Mouse (Mus musculus) myocyte (in vitro differentiated cells): ENCODE measurements around the gene Ssx2ip. TPM values are rescaled to one million over a fixed set of nuclear protein-coding genes. Genes with fewer than 3 reads are reported as not detected.

Experiments
- H3K27me3 ChIP-seq: one replicate; pipeline ENCODE4 v1.6.1; 2011; ENCODE audit not compliant: control insufficient read depth, insufficient read depth, insufficient read length
- H3K36me3 ChIP-seq: one replicate; pipeline ENCODE4 v1.6.1; 2011; ENCODE audit not compliant: control insufficient read depth, insufficient read depth
- H3K4me2 ChIP-seq: one replicate; pipeline ENCODE4 v1.6.1; 2011; ENCODE audit warnings: low read depth, control low read depth
- H3K4me3 ChIP-seq: one replicate; pipeline ENCODE4 v1.5.1; 2011; ENCODE audit warnings: mild to moderate bottlenecking, control low read depth, moderate library complexity
- H3K79me2 ChIP-seq: one replicate; pipeline ENCODE4 v1.6.1; 2011; ENCODE audit not compliant: control insufficient read depth, insufficient read depth
- H3ac ChIP-seq: one replicate; pipeline ENCODE4 v1.6.1; 2011; ENCODE audit not compliant: control insufficient read depth, insufficient read length
- CEBPB ChIP-seq: IDR thresholded peaks from 2 replicates; pipeline ENCODE4 v1.6.1; 2011; ENCODE audit warnings: mild to moderate bottlenecking, moderate library complexity; ENCODE audit not compliant: poor library complexity, insufficient read depth, severe bottlenecking
- E2F4 ChIP-seq: IDR thresholded peaks from one replicate; pipeline ENCODE4 v1.6.1; 2011; ENCODE audit warnings: mild to moderate bottlenecking, control low read depth, moderate library complexity; ENCODE audit not compliant: insufficient read depth
- MAX ChIP-seq: IDR thresholded peaks from one replicate; pipeline ENCODE4 v1.6.1; 2011; ENCODE audit warnings: low read depth, mild to moderate bottlenecking, control low read depth
- MYOD1 ChIP-seq, 3 experiments: IDR thresholded peaks; one replicate each; pipeline ENCODE4 v1.6.1; 2011; ENCODE audit warnings: control low read depth in 2 of 3, low read depth in 2 of 3, mild to moderate bottlenecking in 2 of 3, moderate library complexity in 1 of 3; ENCODE audit not compliant: insufficient read length in 2 of 3, control insufficient read depth in 1 of 3
- MYOG ChIP-seq, 3 experiments: IDR thresholded peaks; one replicate each; pipeline ENCODE4 v1.6.1; 2011; ENCODE audit warnings: control low read depth in 2 of 3, low read depth in 2 of 3, mild to moderate bottlenecking in 2 of 3; ENCODE audit not compliant: insufficient read length in 2 of 3, control insufficient read depth in 1 of 3, insufficient read depth in 1 of 3
- POLR2A ChIP-seq: IDR thresholded peaks from one replicate; pipeline ENCODE4 v1.6.1; 2011; ENCODE audit warnings: low read depth, mild to moderate bottlenecking, control low read depth, moderate library complexity; ENCODE audit not compliant: insufficient read length
- POLR2AphosphoS2 ChIP-seq: IDR thresholded peaks from one replicate; pipeline ENCODE4 v1.6.1; 2011; ENCODE audit warnings: low read depth, control low read depth; ENCODE audit not compliant: insufficient read length
- REST ChIP-seq: IDR thresholded peaks from one replicate; pipeline ENCODE4 v1.6.1; 2011; ENCODE audit warnings: mild to moderate bottlenecking, control low read depth, moderate library complexity; ENCODE audit not compliant: insufficient read depth, insufficient read length
- SRF ChIP-seq: IDR thresholded peaks from one replicate; pipeline ENCODE4 v1.6.1; 2011; ENCODE audit warnings: low read depth; ENCODE audit not compliant: control insufficient read depth, insufficient read length
- TCF12 ChIP-seq: IDR thresholded peaks from one replicate; pipeline ENCODE4 v1.6.1; 2011; ENCODE audit warnings: mild to moderate bottlenecking, control low read depth; ENCODE audit not compliant: poor library complexity, insufficient read depth, severe bottlenecking
- TCF3 ChIP-seq: IDR thresholded peaks from one replicate; pipeline ENCODE4 v1.6.1; 2011; ENCODE audit warnings: low read depth, control low read depth; ENCODE audit not compliant: insufficient read length
- USF1 ChIP-seq: IDR thresholded peaks from one replicate; pipeline ENCODE4 v1.6.1; 2011; ENCODE audit warnings: low read depth, mild to moderate bottlenecking, control low read depth, moderate library complexity
- polyA plus RNA-seq: library from polyadenylated mRNA; unstranded; fragments of >200 nt; fragmentation: generic; extraction: Trizol; gene quantifications from one replicate; pipeline ENCODE4 v1.2.1, GENCODE M21; 2012; ENCODE audit warnings: missing spikeins

Ssx2ip gene
- polyA plus RNA-seq, 1 experiment, result 13.5 TPM

DNA sequence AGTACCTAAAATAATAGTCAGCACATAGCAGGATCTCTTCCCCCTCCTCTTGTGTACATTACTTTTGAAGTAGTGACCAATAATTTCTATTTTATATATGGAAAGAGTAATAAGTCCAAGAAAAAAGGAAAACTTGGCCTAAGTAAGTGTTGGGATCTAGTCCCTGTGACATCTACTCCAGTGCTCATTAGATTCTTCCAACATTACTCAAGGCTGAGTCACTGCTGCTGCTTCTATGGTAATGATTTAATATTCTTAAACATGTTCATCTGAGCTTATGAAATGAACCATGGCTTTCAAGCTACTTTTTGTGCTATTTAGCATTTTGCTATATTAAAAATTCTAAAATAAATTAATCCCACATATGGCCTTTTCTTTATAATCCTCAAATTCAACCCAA is 69.3 kb downstream of the Ssx2ip start:
- no peaks in the 10 kb centered on the region for H3K27me3 ChIP-seq
- H3K36me3 ChIP-seq, result no peaks in the 10 kb centered on the region
- H3K4me2 ChIP-seq, result peak overlapping the region; percentile 4
- no peaks in the 10 kb centered on the region for H3K79me2 ChIP-seq
- H3K4me3 ChIP-seq, result no peak overlapping the region
- H3ac ChIP-seq, result no peak overlapping the region
- TF ChIP-seq REST (no peak), MYOD1 (IDR thresholded peaks at IDR 0.05; ENCODE audit: control insufficient read depth in 1 of 3, insufficient read length in 2 of 3, low read depth in 2 of 3) (no peak), E2F4 (no peak), POLR2A (no peak), CEBPB (no peak), POLR2AphosphoS2 (no peak), TCF3 (no peak), MAX (no peak), MYOG (IDR thresholded peaks at IDR 0.05; ENCODE audit: control insufficient read depth in 1 of 3, insufficient read depth in 1 of 3, insufficient read length in 2 of 3, low read depth in 2 of 3) (no peak), SRF (no peak), USF1 (no peak), TCF12 (no peak)

DNA sequence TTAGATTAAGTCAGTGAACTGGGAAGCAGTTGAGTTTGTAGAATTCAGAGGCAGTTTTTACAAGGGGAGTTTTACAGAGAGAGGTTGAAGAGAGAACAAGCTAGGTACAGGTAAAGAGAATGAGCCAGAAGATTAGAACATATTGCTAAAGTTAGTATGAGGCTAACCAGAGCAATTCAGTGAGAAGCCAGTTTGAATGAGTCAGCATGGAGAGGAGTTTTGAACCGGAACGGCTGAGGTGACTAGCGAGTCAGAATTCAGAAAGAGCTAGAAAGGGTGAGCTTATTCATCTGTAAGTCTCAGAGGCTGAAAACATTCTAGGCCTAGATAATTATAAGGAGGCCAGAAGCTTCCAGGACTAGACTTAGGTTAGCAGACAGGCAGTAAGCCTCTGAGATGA is 70.0 kb downstream of the Ssx2ip start:
- Histone ChIP-seq H3K4me3 (no peak overlapping the region), H3K4me2 (no peak overlapping the region), H3K36me3 (no peaks in the 10 kb centered on the region), H3K27me3 (no peaks in the 10 kb centered on the region), H3K79me2 (no peaks in the 10 kb centered on the region), H3ac (no peak overlapping the region)
- no peak for TF ChIP-seq POLR2AphosphoS2
- TF ChIP-seq MAX, result no peak
- no peak for TF ChIP-seq MYOD1 (IDR thresholded peaks at IDR 0.05; ENCODE audit: control insufficient read depth in 1 of 3, insufficient read length in 2 of 3, low read depth in 2 of 3)

GRCm38 (mm10) chr3:146482044-146482443 is 77.6 kb downstream of the Ssx2ip start:
- Histone ChIP-seq H3K4me3 (no peak overlapping the region), H3K36me3 (no peaks in the 10 kb centered on the region), H3K4me2 (no peak overlapping the region), H3K27me3 (no peaks in the 10 kb centered on the region), H3ac (no peak overlapping the region), H3K79me2 (no peaks in the 10 kb centered on the region)
- TF ChIP-seq E2F4, result no peak
- TF ChIP-seq CEBPB, result no peak
- TF ChIP-seq TCF12, result no peak
- TF ChIP-seq MYOD1 (IDR thresholded peaks at IDR 0.05; ENCODE audit: control insufficient read depth in 1 of 3, insufficient read length in 2 of 3, low read depth in 2 of 3), result no peak
- no peak for TF ChIP-seq REST
- no peak for TF ChIP-seq MYOG (IDR thresholded peaks at IDR 0.05; ENCODE audit: control insufficient read depth in 1 of 3, insufficient read depth in 1 of 3, insufficient read length in 2 of 3, low read depth in 2 of 3)
- TF ChIP-seq POLR2A, result no peak
- no peak for TF ChIP-seq POLR2AphosphoS2
- TF ChIP-seq TCF3, result no peak
- TF ChIP-seq MAX, result no peak
- TF ChIP-seq USF1, result no peak
- TF ChIP-seq SRF, result no peak

GRCm38 (mm10) chr3:146486464-146486863 is 82.0 kb downstream of the Ssx2ip start:
- Histone ChIP-seq H3K4me3 (no peak overlapping the region), H3K4me2 (no peak overlapping the region), H3K79me2 (no peaks in the 10 kb centered on the region), H3K27me3 (no peaks in the 10 kb centered on the region), H3ac (no peak overlapping the region), H3K36me3 (no peaks in the 10 kb centered on the region)
- no peak for TF ChIP-seq SRF
- TF ChIP-seq POLR2A, result no peak
- TF ChIP-seq MYOD1 (IDR thresholded peaks at IDR 0.05; ENCODE audit: control insufficient read depth in 1 of 3, insufficient read length in 2 of 3, low read depth in 2 of 3), result no peak
- no peak for TF ChIP-seq E2F4
- no peak for TF ChIP-seq MYOG (IDR thresholded peaks at IDR 0.05; ENCODE audit: control insufficient read depth in 1 of 3, insufficient read depth in 1 of 3, insufficient read length in 2 of 3, low read depth in 2 of 3)
- TF ChIP-seq POLR2AphosphoS2, result no peak
- TF ChIP-seq REST, result no peak
- no peak for TF ChIP-seq TCF3
- TF ChIP-seq CEBPB, result no peak
- no peak for TF ChIP-seq TCF12
- no peak for TF ChIP-seq MAX

Other genes with a start within 250 kb of the Ssx2ip start
- 0.22 TPM for gene Lpar3, start 183.7 kb upstream of the Ssx2ip start, polyA plus RNA-seq
- 2.9 TPM for gene Ctbs, start 45.2 kb downstream of the Ssx2ip start, polyA plus RNA-seq
- gene Spata1, start 95.1 kb downstream of the Ssx2ip start, polyA plus RNA-seq, result 1.0 TPM
- gene Gng5, start 95.2 kb downstream of the Ssx2ip start, polyA plus RNA-seq, result 451 TPM
- 13.5 TPM for gene Rpf1, start 116.8 kb downstream of the Ssx2ip start, polyA plus RNA-seq
- not detected for gene Uox, start 165.8 kb downstream of the Ssx2ip start, polyA plus RNA-seq
- gene Dnase2b, start 211.0 kb downstream of the Ssx2ip start, polyA plus RNA-seq, result not detected
- not detected for gene 4930503B20Rik, start 246.7 kb downstream of the Ssx2ip start, polyA plus RNA-seq